Mouse (Mus musculus) midbrain, embryonic 11.5 days (tissue): Measurements from ENCODE around the gene Alg3. TPM values are rescaled to one million over a fixed set of nuclear protein-coding genes. Genes with fewer than 3 reads are reported as not detected.

Source experiments
- ATAC-seq: fragments of 200-750 bp; cut with Nextera tagmentation; 2 replicates; pipeline ENCODE4 v1.8.0; 2017; ENCODE audit warnings: moderate TSS enrichment, moderate library complexity; ENCODE audit not compliant: low FRiP score
- DNase-seq: peaks from one replicate; pipeline ENCODE4 v3.0.0; 2015; ENCODE audit warnings: low spot score; ENCODE audit errors: missing footprints
- H3K27ac ChIP-seq: fragments of 300-500 bp; sonication (generic); 2 replicates; pipeline ENCODE4 v1.5.1; 2014; ENCODE audit warnings: low read depth, low read length
- H3K27me3 ChIP-seq: fragments of 300-500 bp; sonication (generic); 2 replicates; pipeline ENCODE4 v1.6.1; 2014; ENCODE audit warnings: mild to moderate bottlenecking, low read length, moderate library complexity, mixed read lengths; ENCODE audit not compliant: control insufficient read depth, insufficient read depth
- H3K36me3 ChIP-seq: fragments of 300-500 bp; sonication (generic); 2 replicates; pipeline ENCODE4 v1.6.1; 2014; ENCODE audit warnings: mild to moderate bottlenecking, low read length, moderate library complexity, mixed read lengths; ENCODE audit not compliant: control insufficient read depth, insufficient read depth
- H3K4me1 ChIP-seq: fragments of 300-500 bp; sonication (generic); 2 replicates; pipeline ENCODE4 v1.6.1; 2014; ENCODE audit warnings: low read length; ENCODE audit not compliant: control insufficient read depth, insufficient read depth
- H3K4me2 ChIP-seq: fragments of 300-500 bp; sonication (generic); 2 replicates; pipeline ENCODE4 v1.6.1; 2014; ENCODE audit warnings: mild to moderate bottlenecking, moderate library complexity
- H3K4me3 ChIP-seq: fragments of 300-500 bp; sonication (generic); 2 replicates; pipeline ENCODE4 v1.5.1; 2014; ENCODE audit warnings: low read depth, low read length
- H3K9ac ChIP-seq: fragments of 300-500 bp; sonication (generic); 2 replicates; pipeline ENCODE4 v1.6.1; 2014; ENCODE audit warnings: low read length
- H3K9me3 ChIP-seq: fragments of 300-500 bp; sonication (generic); 2 replicates; pipeline ENCODE4 v1.6.1; 2016; ENCODE audit warnings: low read length; ENCODE audit not compliant: control insufficient read depth
- WGBS: fragments of 180-500 bp; shearing (Covaris S2); extraction: QIAGEN DNeasy Blood & Tissue Kit; methylation state at CpG from one replicate; pipeline ENCODE4 v1.1.7; 2014; 5-methylcytosine and 5-hydroxymethylcytosine counted together
- polyA plus RNA-seq: library from polyadenylated mRNA; unstranded; fragments of >200 nt; fragmentation: Nextera tagmentation; extraction: Ambion mirVana; gene quantifications from 2 replicates; pipeline ENCODE4 v1.2.1, GENCODE M21; 2014

The Alg3 gene
- polyA plus RNA-seq, 1 experiment from 2014 or later: 54.6 TPM

DNA sequence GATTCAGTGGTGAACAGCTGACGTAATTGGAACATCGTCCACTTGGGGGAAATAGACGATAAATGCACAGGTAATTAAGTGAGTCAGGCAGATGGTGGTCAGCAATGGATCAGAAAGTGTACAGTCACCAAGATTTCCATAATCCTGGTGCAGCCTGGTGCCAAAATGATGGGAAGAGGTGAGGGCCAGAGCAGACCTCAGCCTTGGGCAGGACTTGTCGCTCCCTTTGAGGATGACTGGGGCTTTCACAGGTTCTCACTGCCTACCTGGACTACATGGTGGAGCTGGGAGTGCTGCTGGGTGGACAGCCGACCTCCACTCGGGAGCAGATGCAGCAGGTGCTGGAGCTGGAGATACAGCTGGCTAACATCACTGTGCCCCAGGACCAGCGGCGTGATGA lies 25.9 kb upstream of the Alg3 start:
- Histone ChIP-seq H3K27ac (no peak overlapping the region), H3K9me3 (no peaks in the 10 kb centered on the region), H3K4me1 (no peaks in the 10 kb centered on the region), H3K4me3 (no peak overlapping the region), H3K4me2 (no peak overlapping the region), H3K27me3 (no peaks in the 10 kb centered on the region), H3K36me3 (no peaks in the 10 kb centered on the region), H3K9ac (no peak overlapping the region)
- ATAC-seq (no peak), DNase-seq (no peak)
- WGBS: 82% methylated on average over 8 of the region's 8 CpGs

DNA sequence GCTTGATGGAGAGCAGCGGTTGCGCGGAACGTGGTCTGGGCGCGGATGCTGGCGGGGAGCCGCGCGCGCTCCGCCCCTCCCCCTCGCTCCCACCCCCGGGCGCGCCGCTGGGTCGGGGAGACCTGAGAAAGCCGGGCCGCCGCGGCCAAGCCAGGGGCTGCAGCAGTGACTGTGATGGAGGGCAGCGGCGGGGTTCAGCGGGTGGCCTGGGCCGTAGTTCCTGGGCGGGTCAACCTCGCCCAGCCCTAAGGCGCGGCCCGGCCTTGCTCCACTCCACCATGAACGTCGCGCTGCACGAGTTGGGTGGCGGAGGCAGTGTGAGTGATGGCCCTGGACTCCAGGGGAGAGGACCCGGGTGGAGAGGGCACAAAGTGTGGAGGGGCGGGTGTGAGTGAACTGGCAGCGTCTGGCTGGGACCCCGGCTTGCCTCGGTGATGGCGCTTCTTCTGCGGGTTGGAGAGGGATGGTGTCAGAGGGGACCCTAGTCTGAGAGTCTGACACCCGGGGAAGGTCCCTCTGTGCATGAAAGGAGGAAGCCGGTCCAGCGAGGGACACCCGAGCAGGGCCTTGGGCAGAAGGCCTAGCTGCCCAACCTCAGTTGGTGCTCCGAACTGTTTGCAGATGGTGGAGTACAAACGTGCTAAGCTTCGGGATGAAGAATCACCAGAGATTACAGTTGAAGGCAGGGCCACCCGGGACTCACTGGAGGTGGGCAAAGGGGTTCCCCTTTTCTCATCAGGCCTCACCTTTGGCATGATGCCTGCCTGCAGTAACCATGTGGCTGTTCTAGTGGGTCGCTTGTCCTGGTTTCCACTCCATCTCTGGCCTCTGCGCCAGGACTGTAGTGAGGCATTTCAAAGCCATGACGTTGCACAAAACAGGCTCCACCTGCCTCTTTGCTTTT lies 18.4 kb upstream of the Alg3 start, which contains the start of gene Ece2:
Gene Ece2 (plus strand): TSS at position 98 of the 904 bp plus-strand sequence.
- Histone ChIP-seq H3K9ac (peak within 1 kb of the TSS; percentile 80), H3K9me3 (no peaks in the 10 kb centered on the region), H3K4me1 (peaks cover 4% of the 10 kb centered on the region; the same call in 1 of the 2 replicates), H3K4me2 (peak within 1 kb of the TSS; percentile 89), H3K27me3 (peaks cover 6% of the 10 kb centered on the region; the same call in 1 of the 2 replicates), H3K4me3 (peak within 1 kb of the TSS; percentile 56), H3K27ac (no peak within 1 kb of the TSS; the same call in 1 of the 2 replicates), H3K36me3 (no peaks in the 10 kb centered on the region)
- 8% methylated on average over 54 of the region's 54 CpGs for WGBS
- DNase-seq (peak; percentile 95), ATAC-seq (peak; percentile 83)

DNA sequence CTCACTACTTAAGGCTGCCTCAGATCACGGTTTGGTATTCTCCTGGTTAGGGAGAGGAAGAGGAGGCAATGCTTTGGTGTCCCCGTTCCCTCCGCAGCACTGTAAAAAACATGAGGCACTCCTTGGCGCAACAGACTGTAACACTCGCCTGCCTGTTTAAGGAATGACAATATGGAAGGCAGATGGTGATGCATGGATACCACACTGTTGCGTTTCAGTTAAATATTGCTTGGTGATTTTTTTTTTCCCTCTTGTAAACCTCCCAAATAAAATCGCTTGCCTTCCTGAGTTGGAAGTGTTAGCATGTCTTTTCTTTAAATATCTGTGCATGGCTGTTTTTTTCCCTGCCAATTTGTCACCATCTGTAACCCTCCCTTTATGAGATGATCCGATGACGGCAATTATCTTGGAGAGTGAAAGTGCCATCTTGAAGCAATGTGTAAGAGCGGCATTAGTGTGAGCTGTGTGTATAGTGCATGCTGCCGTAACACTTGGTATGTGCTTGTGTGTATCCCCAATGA lies 17.4 kb upstream of the Alg3 start:
- peaks cover 6% of the 10 kb centered on the region; the same call in 1 of the 2 replicates for H3K27me3 ChIP-seq
- no peaks in the 10 kb centered on the region for H3K9me3 ChIP-seq
- no peak overlapping the region; the same call in 1 of the 2 replicates for H3K4me2 ChIP-seq
- H3K4me3 ChIP-seq: no peak overlapping the region
- no peaks in the 10 kb centered on the region for H3K36me3 ChIP-seq
- H3K9ac ChIP-seq: no peak overlapping the region
- DNase-seq: peak; percentile 83
- peaks cover 4% of the 10 kb centered on the region; the same call in 1 of the 2 replicates for H3K4me1 ChIP-seq
- 63% methylated on average over 11 of the region's 11 CpGs for WGBS
- ATAC-seq: no peak
- no peak overlapping the region for H3K27ac ChIP-seq

DNA sequence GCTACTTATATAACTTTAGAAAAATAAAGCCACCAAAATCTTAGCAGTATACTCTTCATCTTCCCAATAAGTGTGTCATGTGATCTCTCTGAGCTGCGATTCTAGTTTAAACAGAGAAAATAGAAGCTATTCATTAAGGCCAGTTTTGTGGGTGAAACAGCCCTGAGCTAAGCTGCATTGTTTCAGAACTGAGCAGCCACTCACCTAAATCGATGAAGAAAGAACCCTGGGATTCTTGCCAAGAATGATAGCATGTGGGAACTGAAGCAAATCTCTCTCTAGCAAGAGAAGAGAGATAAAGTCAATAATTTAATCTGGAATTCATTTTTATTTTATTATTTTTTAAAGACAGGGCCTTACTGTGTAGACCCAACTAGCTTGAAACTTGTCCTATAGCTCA lies 11.7 kb upstream of the Alg3 start:
- peaks cover 19% of the 10 kb centered on the region for H3K4me1 ChIP-seq
- H3K27ac ChIP-seq: no peak overlapping the region
- peaks cover 3% of the 10 kb centered on the region; the same call in 1 of the 2 replicates for H3K27me3 ChIP-seq
- ATAC-seq (no peak), DNase-seq (peak; percentile 72)
- no peaks in the 10 kb centered on the region for H3K9me3 ChIP-seq
- H3K4me2 ChIP-seq: no peak overlapping the region
- no peak overlapping the region for H3K4me3 ChIP-seq
- WGBS: 51% methylated on average over 2 of the region's 2 CpGs
- H3K9ac ChIP-seq: no peak overlapping the region
- no peaks in the 10 kb centered on the region for H3K36me3 ChIP-seq

DNA sequence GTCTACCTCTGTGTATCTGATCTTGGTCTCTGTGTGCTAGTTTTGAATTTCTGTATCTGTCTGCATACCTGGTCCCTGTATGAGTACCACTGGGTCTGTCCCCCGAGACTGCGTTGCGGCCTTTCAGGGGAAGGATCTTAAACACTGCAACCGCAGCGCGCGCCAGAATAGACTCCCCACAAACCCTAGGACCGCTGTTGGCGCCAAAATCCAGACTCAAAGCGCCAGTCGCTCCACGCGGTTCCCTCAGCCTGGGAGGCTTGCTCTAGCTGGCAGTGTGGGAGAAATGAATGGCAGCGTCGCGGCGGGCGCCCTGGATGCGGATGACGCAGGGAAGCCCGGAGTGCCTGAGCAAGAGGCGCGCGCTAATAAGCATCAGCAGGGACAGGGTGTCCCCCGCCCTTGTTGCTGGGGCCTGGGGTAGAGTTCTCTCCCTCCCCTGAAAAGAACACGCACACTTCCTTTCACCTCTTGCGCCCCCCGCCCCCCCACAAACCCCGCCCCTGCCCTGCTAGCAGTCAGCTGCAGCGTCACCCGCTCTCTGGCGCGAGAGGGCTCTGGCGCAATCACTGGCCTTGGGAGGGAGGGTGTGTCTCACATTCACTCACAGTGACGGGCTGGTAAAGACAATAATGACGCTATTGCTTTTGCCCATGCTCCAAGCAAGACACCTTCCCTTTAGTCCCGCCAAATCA lies 10.6 kb upstream of the Alg3 start:
- ATAC-seq (peak; percentile 67), DNase-seq (peak; percentile 96)
- Histone ChIP-seq H3K4me3 (peak overlapping the region; percentile 78), H3K27me3 (peaks cover 3% of the 10 kb centered on the region; the same call in 1 of the 2 replicates), H3K27ac (peak overlapping the region; percentile 80), H3K4me1 (peaks cover 19% of the 10 kb centered on the region), H3K4me2 (peak overlapping the region; percentile 84), H3K9ac (peak overlapping the region; percentile 85), H3K9me3 (no peaks in the 10 kb centered on the region), H3K36me3 (no peaks in the 10 kb centered on the region; the same call in 1 of the 2 replicates)
- WGBS: under 1% methylated on average over 36 of the region's 37 CpGs

DNA sequence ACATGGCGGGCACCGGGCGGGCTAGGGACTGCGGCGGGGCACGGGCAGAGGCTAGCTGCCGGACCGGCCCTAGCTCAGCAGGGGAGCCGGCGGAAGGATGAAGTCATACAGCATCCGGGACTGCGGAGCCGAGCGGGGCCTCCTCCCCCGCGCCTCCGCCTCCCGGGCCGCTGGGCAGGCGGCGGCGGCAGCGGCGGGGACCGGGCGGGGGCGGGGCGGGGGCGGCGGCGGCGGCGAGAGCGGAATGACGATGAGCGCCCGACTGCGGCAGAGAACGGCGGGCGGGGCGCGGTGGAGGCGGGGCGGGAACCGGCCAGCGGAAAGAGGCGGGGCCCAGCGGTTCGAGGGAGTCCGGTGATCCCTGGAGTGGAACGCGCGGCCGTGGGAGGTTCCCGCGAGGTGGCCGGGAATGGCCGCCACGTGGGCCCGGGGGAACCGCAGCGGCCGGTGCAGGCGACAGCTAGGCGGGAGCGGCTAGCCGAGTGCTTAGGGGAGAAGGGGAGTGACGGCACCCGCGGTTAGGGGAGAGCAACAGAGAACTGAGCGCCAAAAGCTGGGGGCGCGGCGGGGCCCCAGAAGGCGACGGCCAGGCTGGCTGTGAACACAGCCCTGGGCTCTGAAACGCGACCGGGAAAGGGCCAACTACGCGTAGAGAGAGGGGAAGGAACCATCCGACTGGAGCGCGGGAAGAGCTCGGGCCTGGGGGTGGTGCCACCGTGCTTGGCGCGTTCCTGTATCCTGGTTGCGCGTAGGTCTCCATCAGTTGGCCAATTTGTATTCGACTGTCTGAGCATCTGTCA lies 9.9 kb upstream of the Alg3 start, which contains the start of gene Camk2n2:
Gene Camk2n2 (minus strand): TSS at position 97 of the 800 bp plus-strand sequence.
- H3K9me3 ChIP-seq: no peaks in the 10 kb centered on the region
- H3K4me1 ChIP-seq: peaks cover 19% of the 10 kb centered on the region
- H3K27ac ChIP-seq: peak within 1 kb of the TSS; percentile 80
- peak; percentile 97 for DNase-seq
- H3K9ac ChIP-seq: peak within 1 kb of the TSS; percentile 85
- no peaks in the 10 kb centered on the region; the same call in 1 of the 2 replicates for H3K36me3 ChIP-seq
- H3K27me3 ChIP-seq: peaks cover 3% of the 10 kb centered on the region; the same call in 1 of the 2 replicates
- ATAC-seq: peak; percentile 67
- peak within 1 kb of the TSS; percentile 78 for H3K4me3 ChIP-seq
- under 1% methylated on average over 82 of the region's 92 CpGs for WGBS
- peak within 1 kb of the TSS; percentile 84 for H3K4me2 ChIP-seq

DNA sequence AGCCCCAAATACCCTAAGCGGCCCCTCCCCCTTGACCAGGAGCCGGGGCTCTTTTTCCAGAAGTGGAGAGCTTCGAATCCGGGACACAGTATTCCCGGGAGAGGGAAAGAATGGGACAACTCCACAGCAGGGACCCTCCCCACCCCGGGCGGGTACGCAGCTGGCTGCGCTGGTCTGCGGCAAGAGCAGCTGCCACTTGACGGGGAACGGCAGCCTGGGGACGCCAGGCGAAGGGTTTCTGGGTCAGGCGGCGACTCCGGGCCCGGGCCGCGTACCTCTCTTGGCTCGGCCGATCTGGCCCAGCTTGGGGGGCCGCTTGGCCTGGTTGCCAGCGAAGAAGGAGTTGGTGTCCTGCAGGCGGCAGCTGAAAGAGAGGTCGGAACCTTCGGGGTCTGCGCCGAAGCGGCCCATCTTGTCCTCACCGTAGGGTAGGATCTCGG lies 9.2 kb upstream of the Alg3 start:
- H3K9me3 ChIP-seq: no peaks in the 10 kb centered on the region
- peak overlapping the region; percentile 85 for H3K9ac ChIP-seq
- H3K27me3 ChIP-seq: peaks cover 3% of the 10 kb centered on the region; the same call in 1 of the 2 replicates
- no peaks in the 10 kb centered on the region; the same call in 1 of the 2 replicates for H3K36me3 ChIP-seq
- under 1% methylated on average over 32 of the region's 32 CpGs for WGBS
- ATAC-seq (peak; percentile 20), DNase-seq (peak; percentile 92)
- peak overlapping the region; percentile 78 for H3K4me3 ChIP-seq
- peaks cover 19% of the 10 kb centered on the region for H3K4me1 ChIP-seq
- H3K4me2 ChIP-seq: peak overlapping the region; percentile 84
- H3K27ac ChIP-seq: peak overlapping the region; percentile 80

DNA sequence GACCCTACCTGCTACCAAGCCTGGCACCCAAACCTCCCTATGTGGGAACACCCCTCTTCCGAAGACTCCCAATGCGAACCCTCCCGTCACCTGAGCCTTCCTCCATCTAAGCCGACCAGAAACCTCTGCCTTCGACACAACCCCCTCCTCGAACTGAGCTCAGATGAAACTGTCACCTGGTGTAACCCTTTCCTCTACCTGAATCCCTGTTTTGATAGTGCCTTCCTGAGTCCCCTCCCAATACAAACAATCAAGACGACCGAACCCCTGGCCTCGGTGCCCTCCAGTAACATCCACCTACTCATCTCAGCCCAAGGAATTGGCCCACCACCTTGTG lies 8.8 kb upstream of the Alg3 start:
- peaks cover 19% of the 10 kb centered on the region for H3K4me1 ChIP-seq
- no peaks in the 10 kb centered on the region for H3K9me3 ChIP-seq
- peak overlapping the region; percentile 84 for H3K4me2 ChIP-seq
- H3K27me3 ChIP-seq: peaks cover 3% of the 10 kb centered on the region; the same call in 1 of the 2 replicates
- H3K36me3 ChIP-seq: no peaks in the 10 kb centered on the region; the same call in 1 of the 2 replicates
- ATAC-seq: no peak
- DNase-seq: no peak
- no peak overlapping the region for H3K27ac ChIP-seq
- 0% methylated on average over 9 of the region's 9 CpGs for WGBS
- peak overlapping the region; percentile 85 for H3K9ac ChIP-seq
- peak overlapping the region; percentile 78 for H3K4me3 ChIP-seq
